Mouse (Mus musculus) hindbrain, embryonic 12.5 days (tissue): ENCODE data around the gene Atp5g3. TPM values are rescaled to one million over a fixed set of nuclear protein-coding genes. Genes with fewer than 3 reads are reported as not detected.

Experiments
- ATAC-seq: fragments of 200-750 bp; cut with Nextera tagmentation; 2 replicates; pipeline ENCODE4 v1.8.0; 2017; ENCODE audit warnings: moderate TSS enrichment; ENCODE audit not compliant: low FRiP score
- H3K27ac ChIP-seq: fragments of 300-500 bp; sonication (generic); 2 replicates; pipeline ENCODE4 v1.5.1; 2016; ENCODE audit warnings: mild to moderate bottlenecking
- H3K27me3 ChIP-seq: fragments of 300-500 bp; sonication (generic); 2 replicates; pipeline ENCODE4 v1.6.1; 2016; ENCODE audit warnings: mild to moderate bottlenecking
- H3K36me3 ChIP-seq: fragments of 300-500 bp; sonication (generic); 2 replicates; pipeline ENCODE4 v1.6.1; 2016; ENCODE audit warnings: mild to moderate bottlenecking
- H3K4me1 ChIP-seq: fragments of 300-500 bp; sonication (generic); 2 replicates; pipeline ENCODE4 v1.6.1; 2016
- H3K4me2 ChIP-seq: fragments of 300-500 bp; sonication (generic); replicated peaks from 2 replicates; pipeline ENCODE4 v1.6.1; 2016; ENCODE audit warnings: mild to moderate bottlenecking
- H3K4me3 ChIP-seq: fragments of 300-500 bp; sonication (generic); 2 replicates; pipeline ENCODE4 v1.5.1; 2016; ENCODE audit warnings: mild to moderate bottlenecking
- H3K9ac ChIP-seq: fragments of 300-500 bp; sonication (generic); 2 replicates; pipeline ENCODE4 v1.6.1; 2016; ENCODE audit warnings: mild to moderate bottlenecking, moderate library complexity
- H3K9me3 ChIP-seq: fragments of 300-500 bp; sonication (generic); replicated peaks from 2 replicates; pipeline ENCODE4 v1.6.1; 2016; ENCODE audit warnings: mild to moderate bottlenecking
- WGBS: fragments of 180-500 bp; shearing (Covaris S2); methylation state at CpG from one replicate; pipeline ENCODE4 v1.1.7; 2016; 5-methylcytosine and 5-hydroxymethylcytosine counted together
- polyA plus RNA-seq: library from polyadenylated mRNA; unstranded; fragments of >200 nt; fragmentation: Nextera tagmentation; extraction: Ambion mirVana; gene quantifications from 2 replicates; pipeline ENCODE4 v1.2.1, GENCODE M21; 2016

Gene Atp5g3
- polyA plus RNA-seq, result 652 and 788 TPM in 2 replicates

- H3K27ac ChIP-seq, result peak within 1 kb of the TSS; percentile 91
- peaks cover 7% of the 10 kb centered on the region; the same call in 1 of the 2 replicates for H3K4me1 ChIP-seq
- 1% methylated on average over 34 of the region's 38 CpGs for WGBS
- peak within 1 kb of the TSS; percentile 98 for H3K9ac ChIP-seq
- peak within 1 kb of the TSS; percentile 87 for H3K4me2 ChIP-seq
- peak; percentile 96 for ATAC-seq
- H3K36me3 ChIP-seq, result peaks cover 28% of the 10 kb centered on the region
- peak within 1 kb of the TSS; percentile 97 for H3K4me3 ChIP-seq
- no peaks in the 10 kb centered on the region for H3K27me3 ChIP-seq
- no peaks in the 10 kb centered on the region for H3K9me3 ChIP-seq
Observed at GRCm38 (mm10) chr2:73911175-73911700, at the start of gene Atp5g3. Gene Atp5g3, minus strand, starts transcription at chr2:73911326.

- Histone ChIP-seq H3K4me1 (no peaks in the 10 kb centered on the region), H3K36me3 (no peaks in the 10 kb centered on the region), H3K4me3 (no peak overlapping the region), H3K27ac (no peak overlapping the region), H3K4me2 (no peak overlapping the region), H3K9me3 (no peaks in the 10 kb centered on the region), H3K27me3 (no peaks in the 10 kb centered on the region), H3K9ac (no peak overlapping the region)
- WGBS, result 87% methylated on average over 6 of the region's 6 CpGs
- ATAC-seq, result no peak
Observed at GRCm38 (mm10) chr2:73958342-73958741, 47.2 kb upstream of the Atp5g3 start.

- H3K36me3 ChIP-seq, result no peaks in the 10 kb centered on the region
- 87% methylated on average over 1 of the region's 1 CpGs for WGBS
- H3K4me1 ChIP-seq, result peaks cover 3% of the 10 kb centered on the region; the same call in 1 of the 2 replicates
- no peak overlapping the region for H3K27ac ChIP-seq
- no peak overlapping the region for H3K9ac ChIP-seq
- H3K4me2 ChIP-seq, result no peak overlapping the region
- H3K9me3 ChIP-seq, result no peaks in the 10 kb centered on the region
- no peaks in the 10 kb centered on the region for H3K27me3 ChIP-seq
- no peak overlapping the region for H3K4me3 ChIP-seq
- no peak for ATAC-seq
Observed at GRCm38 (mm10) chr2:73953612-73954011, 42.5 kb upstream of the Atp5g3 start.

- Histone ChIP-seq H3K4me1 (peaks cover 3% of the 10 kb centered on the region; the same call in 1 of the 2 replicates), H3K4me2 (no peak overlapping the region), H3K4me3 (no peak overlapping the region), H3K27ac (no peak overlapping the region), H3K9me3 (no peaks in the 10 kb centered on the region), H3K9ac (no peak overlapping the region), H3K36me3 (no peaks in the 10 kb centered on the region), H3K27me3 (no peaks in the 10 kb centered on the region)
- no peak for ATAC-seq
- 63% methylated on average over 8 of the region's 8 CpGs for WGBS
Observed at GRCm38 (mm10) chr2:73952597-73953219, 41.6 kb upstream of the Atp5g3 start.

- Histone ChIP-seq H3K4me2 (no peak overlapping the region), H3K4me1 (no peaks in the 10 kb centered on the region), H3K36me3 (no peaks in the 10 kb centered on the region), H3K9ac (no peak overlapping the region), H3K27me3 (no peaks in the 10 kb centered on the region), H3K4me3 (no peak overlapping the region), H3K27ac (no peak overlapping the region), H3K9me3 (no peaks in the 10 kb centered on the region)
- ATAC-seq, result no peak
- WGBS, result 85% methylated on average over 2 of the region's 2 CpGs
Observed at GRCm38 (mm10) chr2:73947360-73947759, 36.2 kb upstream of the Atp5g3 start.

- Histone ChIP-seq H3K4me1 (no peaks in the 10 kb centered on the region), H3K9me3 (no peaks in the 10 kb centered on the region), H3K4me3 (no peak overlapping the region), H3K4me2 (no peak overlapping the region), H3K27ac (no peak overlapping the region), H3K9ac (no peak overlapping the region), H3K27me3 (no peaks in the 10 kb centered on the region), H3K36me3 (no peaks in the 10 kb centered on the region)
- WGBS, result 91% methylated on average over 8 of the region's 8 CpGs
- ATAC-seq, result no peak
Observed at GRCm38 (mm10) chr2:73943735-73944134, 32.6 kb upstream of the Atp5g3 start.

- H3K4me2 ChIP-seq, result no peak overlapping the region
- WGBS, result 86% methylated on average over 3 of the region's 3 CpGs
- no peaks in the 10 kb centered on the region for H3K4me1 ChIP-seq
- H3K9ac ChIP-seq, result no peak overlapping the region
- no peak overlapping the region for H3K27ac ChIP-seq
- H3K36me3 ChIP-seq, result no peaks in the 10 kb centered on the region
- no peak overlapping the region for H3K4me3 ChIP-seq
- no peaks in the 10 kb centered on the region for H3K9me3 ChIP-seq
- no peak for ATAC-seq
- no peaks in the 10 kb centered on the region for H3K27me3 ChIP-seq
Observed at GRCm38 (mm10) chr2:73942844-73943243, 31.7 kb upstream of the Atp5g3 start.

GRCm38 (mm10) chr2:73941281-73941680 is 30.2 kb upstream of the Atp5g3 start:
- H3K4me2 ChIP-seq, result no peak overlapping the region
- no peaks in the 10 kb centered on the region for H3K36me3 ChIP-seq
- no peak overlapping the region for H3K9ac ChIP-seq
- H3K27ac ChIP-seq, result no peak overlapping the region
- no peaks in the 10 kb centered on the region for H3K27me3 ChIP-seq
- H3K9me3 ChIP-seq, result no peaks in the 10 kb centered on the region
- no peak for ATAC-seq
- no peaks in the 10 kb centered on the region for H3K4me1 ChIP-seq
- 67% methylated on average over 1 of the region's 1 CpGs for WGBS
- no peak overlapping the region for H3K4me3 ChIP-seq

GRCm38 (mm10) chr2:73940471-73940870 is 29.3 kb upstream of the Atp5g3 start:
- ATAC-seq, result no peak
- WGBS, result 82% methylated on average over 7 of the region's 7 CpGs
- no peak overlapping the region for H3K4me2 ChIP-seq

GRCm38 (mm10) chr2:73938896-73939295 is 27.8 kb upstream of the Atp5g3 start:
- Histone ChIP-seq H3K4me3 (no peak overlapping the region), H3K4me1 (no peaks in the 10 kb centered on the region), H3K36me3 (no peaks in the 10 kb centered on the region), H3K27ac (no peak overlapping the region), H3K27me3 (no peaks in the 10 kb centered on the region), H3K9me3 (no peaks in the 10 kb centered on the region), H3K4me2 (no peak overlapping the region), H3K9ac (no peak overlapping the region)
- WGBS, result 79% methylated on average over 2 of the region's 2 CpGs
- ATAC-seq, result no peak

More at GRCm38 (mm10) chr2:73940471-73940870, 29.3 kb upstream of the Atp5g3 start:
- H3K4me1 ChIP-seq, result no peaks in the 10 kb centered on the region
- H3K4me3 ChIP-seq, result no peak overlapping the region
- H3K36me3 ChIP-seq, result no peaks in the 10 kb centered on the region
- no peak overlapping the region for H3K9ac ChIP-seq
- H3K27ac ChIP-seq, result no peak overlapping the region
- H3K9me3 ChIP-seq, result no peaks in the 10 kb centered on the region
- no peaks in the 10 kb centered on the region for H3K27me3 ChIP-seq

- H3K4me3 ChIP-seq, result no peak overlapping the region
- no peaks in the 10 kb centered on the region for H3K36me3 ChIP-seq
- H3K4me1 ChIP-seq, result no peaks in the 10 kb centered on the region
- no peak overlapping the region for H3K4me2 ChIP-seq
- WGBS, result 79% methylated on average over 8 of the region's 8 CpGs
- no peaks in the 10 kb centered on the region for H3K9me3 ChIP-seq
- no peak overlapping the region for H3K27ac ChIP-seq
- H3K27me3 ChIP-seq, result no peaks in the 10 kb centered on the region
- no peak overlapping the region for H3K9ac ChIP-seq
- no peak for ATAC-seq
Observed at GRCm38 (mm10) chr2:73932676-73933313, 21.7 kb upstream of the Atp5g3 start.

- no peak for ATAC-seq
- Histone ChIP-seq H3K9ac (no peak overlapping the region), H3K36me3 (no peaks in the 10 kb centered on the region), H3K27me3 (no peaks in the 10 kb centered on the region), H3K4me3 (no peak overlapping the region), H3K4me2 (no peak overlapping the region), H3K4me1 (no peaks in the 10 kb centered on the region), H3K27ac (no peak overlapping the region), H3K9me3 (no peaks in the 10 kb centered on the region)
Observed at GRCm38 (mm10) chr2:73927711-73928110, 16.6 kb upstream of the Atp5g3 start.

- Histone ChIP-seq H3K9ac (no peak overlapping the region), H3K27ac (no peak overlapping the region), H3K9me3 (no peaks in the 10 kb centered on the region), H3K4me3 (no peak overlapping the region), H3K4me2 (no peak overlapping the region), H3K27me3 (no peaks in the 10 kb centered on the region), H3K4me1 (no peaks in the 10 kb centered on the region), H3K36me3 (no peaks in the 10 kb centered on the region)
- WGBS, result 77% methylated on average over 3 of the region's 3 CpGs
- no peak for ATAC-seq
Observed at GRCm38 (mm10) chr2:73925539-73925938, 14.4 kb upstream of the Atp5g3 start.
